Mouse (Mus musculus) embryonic facial prominence, embryonic 15.5 days (tissue): ENCODE results near the gene Pex3. TPM values are rescaled to one million over a fixed set of nuclear protein-coding genes. Genes with fewer than 3 reads are reported as not detected.

Experiments used
- ATAC-seq: fragments of 200-750 bp; cut with Nextera tagmentation; 2 replicates; pipeline ENCODE4 v1.8.0; 2017; ENCODE audit warnings: low read depth, moderate TSS enrichment; ENCODE audit not compliant: insufficient number of reproducible peaks, low FRiP score, low TSS enrichment
- H3K27ac ChIP-seq: fragments of 300-500 bp; sonication (generic); replicated peaks from 2 replicates; pipeline ENCODE4 v1.5.1; 2015; ENCODE audit warnings: mild to moderate bottlenecking, inconsistent platforms
- H3K27me3 ChIP-seq: fragments of 300-500 bp; sonication (generic); 2 replicates; pipeline ENCODE4 v1.6.1; 2015; ENCODE audit warnings: inconsistent platforms
- H3K36me3 ChIP-seq: fragments of 300-500 bp; sonication (generic); 2 replicates; pipeline ENCODE4 v1.6.1; 2015; ENCODE audit warnings: mild to moderate bottlenecking, inconsistent platforms
- H3K4me1 ChIP-seq: fragments of 300-500 bp; sonication (generic); 2 replicates; pipeline ENCODE4 v1.6.1; 2015; ENCODE audit warnings: inconsistent platforms
- H3K4me2 ChIP-seq: fragments of 300-500 bp; sonication (generic); replicated peaks from 2 replicates; pipeline ENCODE4 v1.6.1; 2015; ENCODE audit warnings: mild to moderate bottlenecking, inconsistent platforms
- H3K4me3 ChIP-seq: fragments of 300-500 bp; sonication (generic); replicated peaks from 2 replicates; pipeline ENCODE4 v1.5.1; 2015; ENCODE audit warnings: mild to moderate bottlenecking, inconsistent platforms
- H3K9ac ChIP-seq: fragments of 300-500 bp; sonication (generic); 2 replicates; pipeline ENCODE4 v1.6.1; 2015; ENCODE audit warnings: inconsistent platforms
- H3K9me3 ChIP-seq: fragments of 300-500 bp; sonication (generic); replicated peaks from 2 replicates; pipeline ENCODE4 v1.6.1; 2016; ENCODE audit warnings: inconsistent platforms
- WGBS: fragments of 180-500 bp; shearing (Covaris S2); methylation state at CpG from one replicate; pipeline ENCODE4 v1.1.7; 2015; 5-methylcytosine and 5-hydroxymethylcytosine counted together
- polyA plus RNA-seq: library from polyadenylated mRNA; unstranded; fragments of >200 nt; fragmentation: Nextera tagmentation; extraction: Ambion mirVana; gene quantifications from 2 replicates; pipeline ENCODE4 v1.2.1, GENCODE M21; 2015

Pex3 gene
- polyA plus RNA-seq, 1 experiment from 2014 or later, result 32.8 TPM

- H3K4me1 ChIP-seq, result no peaks in the 10 kb centered on the region
- no peak overlapping the region for H3K9ac ChIP-seq
- no peak overlapping the region for H3K27ac ChIP-seq
- no peaks in the 10 kb centered on the region for H3K27me3 ChIP-seq
- H3K36me3 ChIP-seq, result no peaks in the 10 kb centered on the region
- H3K4me3 ChIP-seq, result no peak overlapping the region
- H3K4me2 ChIP-seq, result no peak overlapping the region
- no peaks in the 10 kb centered on the region for H3K9me3 ChIP-seq
- 70% methylated on average over 6 of the region's 6 CpGs for WGBS
- ATAC-seq, result no peak
Measured at GRCm38 (mm10) chr10:13489671-13490070, 63.3 kb downstream of the Pex3 start.

- H3K9ac ChIP-seq, result no peak overlapping the region
- no peak overlapping the region for H3K4me2 ChIP-seq
- no peak overlapping the region for H3K27ac ChIP-seq
- H3K9me3 ChIP-seq, result no peaks in the 10 kb centered on the region
- H3K4me1 ChIP-seq, result no peaks in the 10 kb centered on the region
- H3K36me3 ChIP-seq, result no peaks in the 10 kb centered on the region
- no peaks in the 10 kb centered on the region for H3K27me3 ChIP-seq
- no peak overlapping the region for H3K4me3 ChIP-seq
- ATAC-seq, result no peak
- 55% methylated on average over 4 of the region's 4 CpGs for WGBS
Measured at GRCm38 (mm10) chr10:13485958-13486357, 67.0 kb downstream of the Pex3 start.

GRCm38 (mm10) chr10:13479341-13479740, 73.6 kb downstream of the Pex3 start:
- Histone ChIP-seq H3K27ac (no peak overlapping the region), H3K4me2 (no peak overlapping the region), H3K4me1 (no peaks in the 10 kb centered on the region; the same call in 1 of the 2 replicates), H3K27me3 (peaks cover 6% of the 10 kb centered on the region; the same call in 1 of the 2 replicates), H3K9ac (no peak overlapping the region), H3K36me3 (no peaks in the 10 kb centered on the region), H3K9me3 (no peaks in the 10 kb centered on the region), H3K4me3 (no peak overlapping the region)
- WGBS, result 59% methylated on average over 6 of the region's 6 CpGs
- ATAC-seq, result no peak

GRCm38 (mm10) chr10:13475121-13475520, 77.8 kb downstream of the Pex3 start:
- H3K36me3 ChIP-seq, result no peaks in the 10 kb centered on the region
- peak overlapping the region; percentile 99; the same call in 1 of the 2 replicates for H3K4me2 ChIP-seq
- peaks cover 7% of the 10 kb centered on the region; the same call in 1 of the 2 replicates for H3K4me1 ChIP-seq
- H3K4me3 ChIP-seq, result peak overlapping the region; percentile 65; the same call in 1 of the 2 replicates
- H3K27me3 ChIP-seq, result peaks cover 12% of the 10 kb centered on the region; the same call in 1 of the 2 replicates
- no peaks in the 10 kb centered on the region for H3K9me3 ChIP-seq
- no peak for ATAC-seq
- H3K27ac ChIP-seq, result no peak overlapping the region
- WGBS, result 28% methylated on average over 7 of the region's 7 CpGs
- no peak overlapping the region for H3K9ac ChIP-seq

- H3K4me1 ChIP-seq, result peaks cover 7% of the 10 kb centered on the region; the same call in 1 of the 2 replicates
- no peak; the same call in 1 of the 2 replicates for ATAC-seq
Measured at GRCm38 (mm10) chr10:13474568-13474955, 78.4 kb downstream of the Pex3 start.

More at GRCm38 (mm10) chr10:13474568-13474955, 78.4 kb downstream of the Pex3 start:
- WGBS, result 7% methylated on average over 10 of the region's 10 CpGs
- peaks cover 12% of the 10 kb centered on the region; the same call in 1 of the 2 replicates for H3K27me3 ChIP-seq
- peak overlapping the region; percentile 99 for H3K4me2 ChIP-seq
- H3K27ac ChIP-seq, result no peak overlapping the region
- H3K36me3 ChIP-seq, result no peaks in the 10 kb centered on the region
- peak overlapping the region; percentile 54 for H3K9ac ChIP-seq
- H3K4me3 ChIP-seq, result peak overlapping the region; percentile 65
- no peaks in the 10 kb centered on the region for H3K9me3 ChIP-seq

Other genes starting within 250 kb of the Pex3 start
- gene Phactr2, start 78.7 kb downstream of the Pex3 start, polyA plus RNA-seq, result 27.9 and 30.1 TPM in 2 replicates
- 63.0 and 67.3 TPM in 2 replicates for gene Fuca2, start 53.6 kb downstream of the Pex3 start, polyA plus RNA-seq
- gene Adat2, start 248 bp downstream of the Pex3 start, polyA plus RNA-seq, result 4.0 and 4.3 TPM in 2 replicates